Mouse (Mus musculus) C2C12 (cell line): ENCODE measurements around the gene Acvr1c. TPM values are rescaled to one million over a fixed set of nuclear protein-coding genes. Genes with fewer than 3 reads are reported as not detected.

Experiments
- H3K27me3 ChIP-seq: one replicate; pipeline ENCODE4 v1.6.1; 2011; ENCODE audit not compliant: control insufficient read depth, insufficient read depth, insufficient read length
- H3K36me3 ChIP-seq: one replicate; pipeline ENCODE4 v1.6.1; 2011; ENCODE audit not compliant: control insufficient read depth, insufficient read depth
- H3K4me3 ChIP-seq: one replicate; pipeline ENCODE4 v1.5.1; 2011; ENCODE audit warnings: mild to moderate bottlenecking, control low read depth; ENCODE audit not compliant: poor library complexity, insufficient read depth, severe bottlenecking
- H3K79me2 ChIP-seq: one replicate; pipeline ENCODE4 v1.6.1; 2011; ENCODE audit not compliant: control insufficient read depth, insufficient read depth
- H3K79me3 ChIP-seq: one replicate; pipeline ENCODE4 v1.6.1; 2011; ENCODE audit warnings: low read depth, control low read depth
- H3ac ChIP-seq: one replicate; pipeline ENCODE3; 2011; ENCODE audit warnings: low read depth; ENCODE audit not compliant: control insufficient read depth, insufficient read length
- CEBPB ChIP-seq: IDR thresholded peaks from one replicate; pipeline ENCODE4 v1.6.1; 2011; ENCODE audit warnings: low read depth, mild to moderate bottlenecking, control low read depth, moderate library complexity
- CTCF ChIP-seq: IDR thresholded peaks from one replicate; pipeline ENCODE4 v1.5.1; 2011; ENCODE audit not compliant: control insufficient read depth, insufficient read depth, insufficient read length
- FOSL1 ChIP-seq: IDR thresholded peaks from one replicate; pipeline ENCODE4 v1.8.0; 2011; ENCODE audit warnings: mild to moderate bottlenecking, low read length; ENCODE audit not compliant: poor library complexity, insufficient read depth, severe bottlenecking
- MAX ChIP-seq: IDR thresholded peaks from one replicate; pipeline ENCODE4 v1.6.1; 2011; ENCODE audit warnings: mild to moderate bottlenecking, control low read depth
- MYOD1 ChIP-seq: IDR thresholded peaks from one replicate; pipeline ENCODE4 v1.6.1; 2011; ENCODE audit warnings: low read depth; ENCODE audit not compliant: control insufficient read depth, insufficient read length
- MYOG ChIP-seq: IDR thresholded peaks from one replicate; pipeline ENCODE4 v1.6.1; 2011; ENCODE audit not compliant: control insufficient read depth, insufficient read length; ENCODE audit errors: extremely low read depth
- USF1 ChIP-seq: IDR thresholded peaks from one replicate; pipeline ENCODE4 v1.6.1; 2011; ENCODE audit warnings: low read depth, mild to moderate bottlenecking, control low read depth, moderate library complexity
- polyA plus RNA-seq: library from polyadenylated mRNA; unstranded; fragments of >200 nt; fragmentation: generic; extraction: Trizol; gene quantifications from one replicate; pipeline ENCODE4 v1.2.1, GENCODE M21; 2012; ENCODE audit warnings: missing spikeins

The Acvr1c gene
- polyA plus RNA-seq, 1 experiment: 0.04 TPM

DNA sequence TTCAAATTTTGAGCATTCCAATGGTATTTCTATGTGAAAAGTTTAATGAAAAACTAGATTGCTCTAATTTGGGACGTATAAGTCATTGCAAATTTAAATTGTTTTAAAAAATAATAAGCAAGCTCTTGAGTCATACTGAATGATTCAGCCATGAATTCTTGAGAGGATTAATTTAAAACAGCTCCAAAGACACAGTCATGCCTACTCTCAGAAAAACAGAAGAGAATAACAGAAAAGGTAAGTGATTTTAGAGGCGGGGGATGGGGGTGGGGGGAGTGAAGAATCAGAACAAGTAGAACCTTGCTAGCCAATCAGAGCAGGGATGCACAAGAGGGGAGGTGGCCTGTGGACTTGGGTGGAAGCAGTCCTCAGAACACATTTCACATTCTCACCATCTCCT is 7.0 kb downstream of the Acvr1c start:
- H3K79me2 ChIP-seq: no peaks in the 10 kb centered on the region
- H3K79me3 ChIP-seq: no peaks in the 10 kb centered on the region
- H3K4me3 ChIP-seq: no peak overlapping the region
- H3K36me3 ChIP-seq: no peaks in the 10 kb centered on the region
- TF ChIP-seq MAX (no peak), MYOD1 (no peak), FOSL1 (no peak), CEBPB (no peak), MYOG (no peak), CTCF (no peak), USF1 (no peak)
- H3ac ChIP-seq: no peak overlapping the region
- no peaks in the 10 kb centered on the region for H3K27me3 ChIP-seq

GRCm38 (mm10) chr2:58336730-58337129 is 21.0 kb downstream of the Acvr1c start:
- Histone ChIP-seq H3K79me3 (no peaks in the 10 kb centered on the region), H3ac (no peak overlapping the region), H3K4me3 (no peak overlapping the region), H3K36me3 (no peaks in the 10 kb centered on the region), H3K27me3 (no peaks in the 10 kb centered on the region), H3K79me2 (no peaks in the 10 kb centered on the region)
- no peak for TF ChIP-seq USF1
- TF ChIP-seq CTCF: no peak
- no peak for TF ChIP-seq MAX
- TF ChIP-seq MYOD1: no peak
- TF ChIP-seq MYOG: no peak
- no peak for TF ChIP-seq CEBPB
- TF ChIP-seq FOSL1: no peak

DNA sequence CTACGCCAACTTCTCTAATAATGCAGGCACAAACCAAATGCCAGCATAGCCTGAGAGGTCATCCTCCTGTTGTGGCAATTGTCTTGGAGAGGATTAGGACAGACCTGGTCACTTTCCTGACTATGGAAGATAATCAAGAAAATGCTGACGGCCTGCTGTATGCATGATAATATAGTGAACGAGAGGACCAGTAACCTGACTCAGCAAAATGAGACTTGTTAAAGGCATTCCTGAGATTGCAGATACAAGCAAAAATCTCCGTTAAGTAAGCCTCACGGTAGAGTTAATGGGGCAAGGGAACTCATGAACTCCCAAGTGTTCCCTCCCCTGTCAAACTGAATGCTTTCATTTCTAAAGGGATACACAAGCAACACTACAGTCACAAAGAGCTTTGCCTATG is 28.1 kb downstream of the Acvr1c start:
- Histone ChIP-seq H3K36me3 (no peaks in the 10 kb centered on the region), H3K79me2 (no peaks in the 10 kb centered on the region), H3ac (no peak overlapping the region), H3K79me3 (no peaks in the 10 kb centered on the region), H3K27me3 (no peaks in the 10 kb centered on the region), H3K4me3 (no peak overlapping the region)
- no peak for TF ChIP-seq MAX
- TF ChIP-seq CEBPB: no peak

DNA sequence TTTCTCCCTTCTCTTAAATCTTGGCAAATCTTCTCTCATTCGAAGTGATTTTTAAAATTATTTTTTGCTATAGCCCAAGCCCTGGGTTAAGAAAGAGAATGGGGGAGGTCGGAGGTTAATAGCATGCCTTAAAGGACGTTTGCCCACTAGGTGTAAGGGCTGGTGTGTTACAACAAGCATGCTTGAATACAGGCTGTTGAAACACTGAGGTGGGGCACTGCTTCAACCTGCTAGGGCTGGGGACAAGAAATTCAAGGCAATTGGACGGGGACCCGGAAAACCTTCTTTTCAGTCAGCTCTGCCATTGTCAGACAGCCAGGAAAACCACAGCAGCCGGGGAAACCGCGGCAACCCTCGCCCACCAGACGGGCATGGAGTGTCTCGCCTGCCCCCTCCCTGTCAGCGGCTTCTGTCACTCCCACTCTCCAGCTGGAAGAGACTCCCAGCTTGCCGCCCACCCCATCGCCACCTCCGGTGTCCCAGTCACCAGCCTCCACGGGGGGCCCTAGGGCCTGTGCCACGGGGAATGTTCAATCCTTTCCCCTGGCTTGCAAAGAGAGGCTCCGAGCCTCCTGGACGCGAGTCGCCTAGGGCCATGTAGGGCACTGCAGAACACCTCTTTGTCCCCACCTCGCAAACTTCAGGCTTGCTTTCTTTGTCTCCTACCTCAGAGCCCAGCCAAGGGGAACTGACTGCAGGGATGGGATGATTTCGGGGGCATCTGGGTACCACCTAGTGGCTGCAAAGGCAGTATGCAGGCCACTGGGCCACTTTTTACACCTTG is 33.4 kb downstream of the Acvr1c start:
- H3K79me3 ChIP-seq: no peaks in the 10 kb centered on the region
- H3ac ChIP-seq: no peak overlapping the region
- TF ChIP-seq CEBPB: no peak
- no peak for TF ChIP-seq USF1
- no peak for TF ChIP-seq CTCF
- TF ChIP-seq MYOD1: no peak
- H3K27me3 ChIP-seq: no peaks in the 10 kb centered on the region
- no peaks in the 10 kb centered on the region for H3K36me3 ChIP-seq
- H3K79me2 ChIP-seq: no peaks in the 10 kb centered on the region
- no peak overlapping the region for H3K4me3 ChIP-seq

GRCm38 (mm10) chr2:58323274-58323673 is 34.4 kb downstream of the Acvr1c start:
- Histone ChIP-seq H3K4me3 (no peak overlapping the region), H3K79me3 (no peaks in the 10 kb centered on the region), H3K79me2 (no peaks in the 10 kb centered on the region), H3K27me3 (no peaks in the 10 kb centered on the region), H3ac (no peak overlapping the region), H3K36me3 (no peaks in the 10 kb centered on the region)
- TF ChIP-seq MYOD1 (no peak), MYOG (no peak), CEBPB (no peak)

DNA sequence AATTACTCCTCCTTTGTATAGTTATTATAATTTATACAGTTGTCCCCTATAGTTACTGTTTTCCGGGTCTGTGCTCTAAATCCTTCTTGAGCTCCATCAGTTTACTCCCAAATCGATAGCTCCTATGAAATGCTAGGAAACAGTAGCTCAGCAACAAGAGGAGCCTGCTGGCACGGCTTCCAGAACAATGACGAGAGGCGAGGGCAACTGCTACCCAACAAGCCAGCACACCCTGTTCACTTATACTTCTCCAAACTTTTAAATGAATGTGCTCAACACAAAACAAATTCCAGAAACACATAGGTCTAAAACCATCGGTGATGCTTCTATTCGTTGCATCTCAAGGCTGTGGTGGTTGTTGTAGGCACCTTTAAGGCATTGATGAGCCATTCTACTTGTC is 41.5 kb downstream of the Acvr1c start:
- Histone ChIP-seq H3K4me3 (no peak overlapping the region), H3K79me3 (no peaks in the 10 kb centered on the region), H3K36me3 (no peaks in the 10 kb centered on the region), H3ac (no peak overlapping the region), H3K27me3 (no peaks in the 10 kb centered on the region), H3K79me2 (no peaks in the 10 kb centered on the region)
- TF ChIP-seq CEBPB (no peak), FOSL1 (no peak), MYOD1 (no peak), MAX (no peak), USF1 (no peak), CTCF (no peak), MYOG (no peak)
